Mouse (Mus musculus) ES-Bruce4 (cell line): ENCODE measurements at regions not wholly inside any gene's neighbourhood (a gene's known extent, or its start where the extent isn't known, plus 50 kb on each side); places are given as distances from the start of the nearest gene placed in this dataset.

ENCODE experiments used
- CTCF ChIP-seq: IDR thresholded peaks from one replicate; pipeline ENCODE4 v1.8.1; 2011; ENCODE audit warnings: low read depth, low read length
- POLR2A ChIP-seq: IDR thresholded peaks from one replicate; pipeline ENCODE4 v1.8.1; 2011; ENCODE audit warnings: low read length; ENCODE audit not compliant: insufficient read depth

DNA sequence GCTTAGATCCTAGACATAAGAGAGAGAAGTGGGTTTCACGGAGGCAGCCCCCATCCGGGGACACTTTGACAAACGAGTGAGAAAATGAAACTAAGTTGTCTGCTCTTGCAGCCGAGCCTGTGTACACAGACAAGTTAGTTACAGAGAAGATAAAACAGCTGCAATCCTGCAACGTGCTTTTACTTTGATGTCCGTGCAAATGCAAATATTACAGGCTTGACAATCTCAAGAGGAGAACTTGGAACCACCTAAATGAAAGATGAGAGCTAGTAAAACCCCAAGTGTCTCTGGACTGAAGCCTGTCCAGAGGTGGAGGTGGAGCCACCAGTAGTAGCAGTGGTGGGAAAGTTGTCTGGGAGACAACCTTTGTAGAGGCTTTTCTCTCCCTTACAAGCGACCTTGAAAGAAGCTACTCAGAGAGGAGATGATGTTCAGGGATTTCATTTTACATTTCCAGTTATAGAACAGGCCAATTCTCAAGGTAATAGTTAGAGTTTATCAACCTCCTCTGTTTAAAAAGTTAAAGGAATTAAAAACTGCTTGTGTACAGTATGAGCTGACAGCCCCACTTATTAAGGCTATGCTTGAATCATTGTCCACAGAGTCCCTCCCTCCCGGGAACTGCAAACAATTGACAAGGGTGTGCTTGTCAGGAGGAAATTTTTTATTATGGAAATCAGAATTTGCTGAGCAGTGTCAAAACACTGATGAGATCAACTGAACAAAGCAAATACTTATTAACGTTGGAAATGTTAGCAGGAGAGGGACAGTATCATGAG is 99.7 kb upstream of the Ppp6c start:
- TF ChIP-seq POLR2A (no peak), CTCF (no peak)
